In the genomic region with DNA sequence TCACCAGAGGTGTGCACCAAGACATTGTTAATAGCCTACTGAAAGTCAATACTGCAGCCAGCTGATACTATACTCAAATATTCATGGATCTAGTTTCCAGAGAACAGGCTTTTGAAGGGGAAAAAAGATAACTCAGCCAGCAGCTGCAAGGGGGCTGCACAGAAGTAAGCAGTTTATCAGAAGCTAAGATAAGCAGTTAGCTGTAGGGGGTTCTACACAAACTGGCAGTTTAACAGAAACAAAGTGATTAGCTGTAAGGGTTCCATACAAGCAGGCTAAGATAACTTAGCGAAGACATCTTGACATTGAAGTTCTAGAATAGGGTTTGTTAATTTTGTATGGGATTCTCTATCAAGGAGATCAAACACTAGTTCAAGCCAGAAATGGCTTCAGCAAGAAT, we compare ENCODE assay signal across 16 mouse cellular contexts.
DNase-seq lines count a peak whose midpoint lies in the region; TF ChIP-seq lines count a peak whose summit lies in the region.
"Had no signal": no experiment of that assay in that cellular context is flagged by ENCODE, and none has a peak within 500 bp of the region (broad histone marks: within the 10 kb centered on the region; RNA-seq: fewer than 3 reads in every experiment).

No protein-coding gene starts in this region.

- peak; percentile 84 to 90 for TF ChIP-seq EP300 in MEL (IDR thresholded peaks at IDR 0.05; ENCODE audit: low read depth in 1 of 2, low read length in 2 of 2)

- no peak for TF ChIP-seq RAD21 in MEL (IDR thresholded peaks at IDR 0.05; ENCODE audit: low read depth, low read length)

- no peak for TF ChIP-seq CTCF in MEL (IDR thresholded peaks at IDR 0.05 in 2 of 3, conservative IDR thresholded peaks at IDR 0.05 in 1 of 3; ENCODE audit: control insufficient read depth in 1 of 3, insufficient read depth in 1 of 3, low read depth in 2 of 3, low read length in 3 of 3, poor library complexity in 1 of 3, severe bottlenecking in 1 of 3)

- no peak for TF ChIP-seq POLR2A in MEL (IDR thresholded peaks at IDR 0.05; ENCODE audit: control insufficient read depth in 1 of 2, insufficient read depth in 1 of 2, low read depth in 1 of 2, low read length in 2 of 2, poor library complexity in 1 of 2)

- 0 out of 4 replicates have a peak, but pooled peaks cover 0 to 2% of the 10 kb centered on the region in 2 experiments for H3K4me1 ChIP-seq in MEL (ENCODE audit: control insufficient read depth in 1 of 2, insufficient read depth in 2 of 2, low read length in 2 of 2)

- H3K4me3 ChIP-seq in MEL (ENCODE audit: control insufficient read depth in 1 of 2, insufficient read depth in 1 of 2, low read depth in 2 of 2, low read length in 2 of 2) = no peak overlapping the region

- no peaks in the 10 kb centered on the region for H3K79me2 ChIP-seq in MEL (ENCODE audit: control insufficient read depth, insufficient read depth, low read length, poor library complexity)

- DNase-seq in MEL (ENCODE audit: low read depth, low spot score) = peak; percentile 45
- no peak for DNase-seq in heart, adult 8-10 months (ENCODE audit: low spot score)
- DNase-seq: adrenal gland, adult 2 months; adrenal gland, adult 8-10 months; adrenal gland, postnatal 10 days; adrenal gland, postnatal 14 days; adrenal gland, postnatal 25 days; adrenal gland, postnatal 36 days; B cell, adult 2 months; cerebellum, adult 11 months; cerebellum, adult 11-12 months; cerebellum, adult 18-20 months; cerebellum, adult 2 months; cerebellum, adult 8-10 months had no signal

- no peaks in the 10 kb centered on the region for H3K27me3 ChIP-seq in MEL (ENCODE audit: control insufficient read depth in 1 of 2, insufficient read depth in 2 of 2, low read length in 2 of 2)
- H3K27me3 ChIP-seq: CH12.LX had no signal

- peaks cover 0 to 7% of the 10 kb centered on the region in 2 experiments; a peak in 2 of 4 replicates for H3K36me3 ChIP-seq in MEL (ENCODE audit: control insufficient read depth in 1 of 2, insufficient read depth in 2 of 2, low read length in 2 of 2)
- H3K36me3 ChIP-seq: G1E had no signal

- peak overlapping the region; percentile 59 for H3K27ac ChIP-seq in MEL (ENCODE audit: control insufficient read depth, low read depth, low read length)

- H3K9me3 ChIP-seq in MEL (replicated peaks; ENCODE audit: insufficient read depth, low read length) = no peaks in the 10 kb centered on the region
- H3K9me3 ChIP-seq: G1E had no signal

- H3K9ac ChIP-seq in MEL (ENCODE audit: control insufficient read depth, low read depth, low read length, poor library complexity, severe bottlenecking) = no peak overlapping the region

TF ChIP-seq in MEL, 35 proteins besides CTCF, POLR2A, EP300 and RAD21:
- TF ChIP-seq BHLHE40 (IDR thresholded peaks at IDR 0.05; ENCODE audit: borderline replicate concordance, low read depth, low read length) = no peak
- no peak for TF ChIP-seq SIN3A (IDR thresholded peaks at IDR 0.05; ENCODE audit: low read length)
- no peak for TF ChIP-seq ZMIZ1 (IDR thresholded peaks at IDR 0.05; ENCODE audit: low read depth, low read length)
- no peak for TF ChIP-seq MAZ (IDR thresholded peaks at IDR 0.05; ENCODE audit: low read depth, low read length)
- no peak for TF ChIP-seq ZKSCAN1 (IDR thresholded peaks at IDR 0.05; ENCODE audit: low read depth, low read length)
- no peak for TF ChIP-seq CHD2 (IDR thresholded peaks at IDR 0.05; ENCODE audit: low read length)
- TF ChIP-seq MXI1 (IDR thresholded peaks at IDR 0.05; ENCODE audit: low read depth, low read length) = no peak
- no peak for TF ChIP-seq JUND (IDR thresholded peaks at IDR 0.05; ENCODE audit: low read depth, low read length)
- TF ChIP-seq E2F4 (IDR thresholded peaks at IDR 0.05; ENCODE audit: borderline replicate concordance, low read depth, low read length) = no peak
- TF ChIP-seq HCFC1 (IDR thresholded peaks at IDR 0.05; ENCODE audit: low read depth, low read length) = no peak
- TF ChIP-seq GATA1 (IDR thresholded peaks at IDR 0.05; ENCODE audit: low read depth, low read length) = peak; percentile 65
- no peak for TF ChIP-seq TBP (IDR thresholded peaks at IDR 0.05; ENCODE audit: low read depth, low read length)
- no peak for TF ChIP-seq UBTF (IDR thresholded peaks at IDR 0.05; ENCODE audit: borderline replicate concordance, insufficient read depth, low read depth, low read length)
- TF ChIP-seq MYC (IDR thresholded peaks at IDR 0.05; ENCODE audit: low read depth, low read length) = no peak
- no peak for TF ChIP-seq MEF2A (IDR thresholded peaks at IDR 0.05; ENCODE audit: extremely low read depth, insufficient replicate concordance, low read depth, low read length, poor library complexity, severe bottlenecking)
- TF ChIP-seq MAFK (IDR thresholded peaks at IDR 0.05; ENCODE audit: borderline replicate concordance, low read depth, low read length) = no peak
- TF ChIP-seq USF2 (IDR thresholded peaks at IDR 0.05; ENCODE audit: borderline replicate concordance in 1 of 2, insufficient read depth in 1 of 2, low read depth in 1 of 2, low read length in 2 of 2) = no peak
- no peak for TF ChIP-seq POLR2AphosphoS2 (IDR thresholded peaks at IDR 0.05; ENCODE audit: low read length)
- no peak for TF ChIP-seq USF1 (IDR thresholded peaks at IDR 0.05; ENCODE audit: low read depth, low read length)
- no peak for TF ChIP-seq KAT2A (conservative IDR thresholded peaks at IDR 0.05; ENCODE audit: low read depth, low read length)
- no peak for TF ChIP-seq NRF1 (IDR thresholded peaks at IDR 0.05; ENCODE audit: insufficient read depth, low read depth, low read length, poor library complexity, severe bottlenecking)
- TF ChIP-seq TAL1 (IDR thresholded peaks at IDR 0.05; ENCODE audit: low read length) = no peak
- TF ChIP-seq ELF1 (IDR thresholded peaks at IDR 0.05; ENCODE audit: low read depth, low read length) = no peak
- no peak for TF ChIP-seq MAX (IDR thresholded peaks at IDR 0.05; ENCODE audit: low read length)
- no peak for TF ChIP-seq CHD1 (IDR thresholded peaks at IDR 0.05; ENCODE audit: low read depth, low read length)
- no peak for TF ChIP-seq ZC3H11A (IDR thresholded peaks at IDR 0.05; ENCODE audit: low read depth, low read length)
- peak; percentile 76 for TF ChIP-seq ETS1 (IDR thresholded peaks at IDR 0.05; ENCODE audit: low read depth, low read length)
- TF ChIP-seq TCF12 (IDR thresholded peaks at IDR 0.05; ENCODE audit: low read depth, low read length) = peak; percentile 74; the same call in 1 of the 2 replicates
- peak; percentile 96 for TF ChIP-seq MYB (IDR thresholded peaks at IDR 0.05; ENCODE audit: low read depth, low read length)
- TF ChIP-seq SMC3 (IDR thresholded peaks at IDR 0.05; ENCODE audit: low read depth, low read length) = no peak
- 0 out of 2 replicates have a peak, but pooled peaks have one; percentile 49 for TF ChIP-seq RCOR1 (IDR thresholded peaks at IDR 0.05; ENCODE audit: low read depth, low read length)
TF ChIP-seq in MEL: peak in this region for 5.
